Mouse (Mus musculus): ENCODE results near the gene Chmp5.
"Not testable (repeated sequence)": the region's sequence is repeated elsewhere in the genome, so short reads cannot be mapped to it uniquely, and the experiment has no call there.

Gene Chmp5

GRCm38 (mm10) chr4:40948160-40948708 lies at the start of gene Chmp5, which contains the start of gene Bag1:
Gene Chmp5, plus strand, starts transcription at chr4:40948407.
Gene Bag1, minus strand, starts transcription at chr4:40948294.
- peak; percentile 98 for DNase-seq

GRCm38 (mm10) chr4:40898476-40899044 lies 49.6 kb upstream of the Chmp5 start:
- DNase-seq = no peak

GRCm38 (mm10) chr4:40899264-40899663 lies 48.9 kb upstream of the Chmp5 start:
- DNase-seq = no peak

GRCm38 (mm10) chr4:40900071-40900470 lies 48.1 kb upstream of the Chmp5 start:
- no peak for DNase-seq

- DNase-seq = no peak
Measured at GRCm38 (mm10) chr4:40900612-40901011, 47.6 kb upstream of the Chmp5 start.

GRCm38 (mm10) chr4:40906298-40906697 lies 41.9 kb upstream of the Chmp5 start:
- DNase-seq = peak; percentile 35

- no peak for DNase-seq
Measured at GRCm38 (mm10) chr4:40908261-40908969, 39.8 kb upstream of the Chmp5 start.

DNA sequence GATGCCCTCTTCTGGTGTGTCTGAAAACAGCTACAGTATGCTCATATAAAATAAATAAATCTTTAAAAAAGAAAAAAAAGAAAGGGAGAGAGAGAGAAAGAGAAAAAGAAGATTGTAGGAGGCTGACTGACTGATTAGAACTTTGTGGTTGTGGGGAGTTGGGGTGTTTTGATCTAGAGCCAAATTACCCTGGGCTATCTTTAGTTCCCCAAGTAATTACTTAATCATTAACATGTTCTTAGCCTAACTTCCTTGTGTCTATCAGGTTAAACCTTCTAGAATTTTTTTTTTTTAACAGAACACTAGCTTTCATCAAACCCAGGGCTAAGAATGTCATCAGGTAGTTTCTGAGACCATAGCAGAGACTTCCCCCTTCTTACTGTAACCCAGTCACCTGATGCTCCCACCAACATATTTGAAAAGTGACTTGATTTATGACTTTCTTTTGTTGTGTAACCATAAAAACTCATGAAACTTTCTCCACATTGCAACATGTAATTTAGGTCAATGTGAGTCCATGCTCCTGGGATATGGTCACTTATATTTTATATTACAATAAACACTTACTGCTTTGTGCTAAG lies 33.8 kb upstream of the Chmp5 start:
- DNase-seq = no peak

GRCm38 (mm10) chr4:40915947-40916346 lies 32.3 kb upstream of the Chmp5 start:
- no peak for DNase-seq

GRCm38 (mm10) chr4:40916592-40917155 lies 31.5 kb upstream of the Chmp5 start:
- DNase-seq = no peak

GRCm38 (mm10) chr4:40919785-40920184 lies 28.4 kb upstream of the Chmp5 start, which contains the start of gene Spink4:
Gene Spink4, plus strand, starts transcription at chr4:40920052.
- no peak for DNase-seq

- DNase-seq = no peak
Measured at GRCm38 (mm10) chr4:40920576-40920975, 27.6 kb upstream of the Chmp5 start.

DNA sequence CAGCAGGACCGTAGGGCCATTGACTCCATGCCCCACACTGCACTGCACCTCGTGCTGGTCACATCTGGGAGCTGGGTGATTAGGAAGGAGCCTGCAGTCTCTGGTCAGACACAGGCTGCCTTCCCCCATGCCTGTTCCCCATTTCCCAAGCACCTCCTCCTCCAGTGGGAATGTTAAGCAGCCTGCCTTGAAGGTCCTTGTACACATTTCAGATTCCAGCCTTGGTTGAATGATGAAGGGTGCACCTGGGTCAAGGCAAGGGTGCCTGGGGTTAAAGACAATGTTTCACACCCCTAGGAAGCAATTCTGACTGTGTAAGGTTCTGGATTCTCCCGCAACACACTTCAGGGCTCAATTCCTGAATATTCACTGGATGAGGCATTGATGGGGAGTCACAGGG lies 26.9 kb upstream of the Chmp5 start:
- DNase-seq = no peak

DNA sequence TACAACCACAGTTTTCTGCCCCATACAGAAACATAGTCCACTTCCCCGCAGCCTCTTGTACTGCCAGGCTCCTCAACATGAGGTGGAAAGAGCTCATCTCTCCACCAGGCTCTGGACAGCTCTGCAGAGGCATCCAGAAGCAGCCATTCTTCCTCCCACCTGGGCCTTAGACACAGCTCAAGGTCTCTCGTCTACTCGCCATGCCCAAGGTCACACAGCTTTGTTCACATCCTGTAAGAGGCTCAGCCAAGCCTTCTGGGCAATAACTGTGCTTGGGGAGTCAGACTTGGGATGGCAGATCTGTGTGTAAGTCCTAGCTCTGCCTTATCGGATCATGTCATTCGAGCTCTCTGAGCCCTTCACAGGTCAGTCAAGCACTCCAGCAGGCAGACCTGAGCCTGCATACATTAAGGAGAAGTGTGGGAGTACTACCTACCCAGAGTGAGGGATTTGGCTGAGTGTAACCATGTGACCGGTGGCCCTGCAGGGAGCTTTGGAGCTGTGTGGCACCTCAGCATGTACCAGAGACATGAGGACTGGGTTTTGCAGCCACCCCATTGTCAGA lies 25.0 kb upstream of the Chmp5 start:
- DNase-seq = no peak

- no peak for DNase-seq
Measured at GRCm38 (mm10) chr4:40925568-40925967, 22.6 kb upstream of the Chmp5 start.

DNA sequence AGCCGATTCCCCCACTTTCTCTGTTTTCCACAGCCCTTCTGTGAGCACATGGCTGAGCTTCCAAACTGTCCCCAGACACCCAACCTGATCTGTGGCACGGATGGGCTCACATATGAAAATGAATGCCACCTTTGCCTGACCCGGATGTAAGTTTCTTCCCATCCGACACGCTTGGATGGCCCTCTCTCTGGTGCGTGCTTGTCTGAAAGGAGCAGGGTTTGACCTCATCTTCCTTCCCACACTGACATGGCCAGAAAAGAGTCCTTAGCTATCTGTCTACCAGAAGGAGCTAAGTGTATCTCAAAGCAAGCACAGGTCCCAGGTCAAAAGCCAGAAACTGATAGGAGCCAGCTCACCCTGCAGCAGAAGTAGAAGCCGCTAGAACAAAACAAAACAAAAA lies 19.2 kb upstream of the Chmp5 start:
- DNase-seq = no peak

GRCm38 (mm10) chr4:40933694-40934093 lies 14.5 kb upstream of the Chmp5 start:
- DNase-seq = no peak

- not testable (repeated sequence) for DNase-seq
Measured at GRCm38 (mm10) chr4:40934369-40934768, 13.8 kb upstream of the Chmp5 start.

- DNase-seq = no peak
Measured at GRCm38 (mm10) chr4:40936175-40936839, 11.9 kb upstream of the Chmp5 start.

GRCm38 (mm10) chr4:40938793-40939192 lies 9.4 kb upstream of the Chmp5 start:
- no peak for DNase-seq

GRCm38 (mm10) chr4:40943651-40944050 lies 4.6 kb upstream of the Chmp5 start:
- DNase-seq = no peak

- no peak for DNase-seq
Measured at GRCm38 (mm10) chr4:40946516-40947121, 1.6 kb upstream of the Chmp5 start.

All from embryo, embryonic 11 days (tissue).